26 mouse cellular contexts compared by ENCODE assay signal in genomic region chr15:70507046-70507818, GRCm38 (mm10).
A peak's percentile ranks its signal among the peaks of the same experiment; 100 is the strongest.
DNase-seq lines count a peak whose midpoint lies in the region; ATAC-seq lines count a peak whose summit lies in the region.
"Had no signal": no experiment of that assay in that cellular context is flagged by ENCODE, and none has a peak within 500 bp of the region (broad histone marks: within the 10 kb centered on the region; RNA-seq: fewer than 3 reads in every experiment).

No protein-coding gene starts in this region.

- no peaks in the 10 kb centered on the region for H3K36me3 ChIP-seq in embryonic facial prominence, embryonic 13.5 days
- no peaks in the 10 kb centered on the region for H3K36me3 ChIP-seq in hindbrain, embryonic 16.5 days (ENCODE audit: control insufficient read depth, insufficient read depth, low read length)
- no peaks in the 10 kb centered on the region for H3K36me3 ChIP-seq in kidney, embryonic 14.5 days (ENCODE audit: control insufficient read depth, insufficient read depth, low read length)
- H3K36me3 ChIP-seq: heart, embryonic 13.5 days; hindbrain, embryonic 10.5 days; hindbrain, embryonic 15.5 days had no signal

- peak; percentile 47; the same call in 1 of the 2 replicates for ATAC-seq in frontal cortex, adult (ENCODE audit: low TSS enrichment)
- ATAC-seq in embryonic facial prominence, embryonic 13.5 days (ENCODE audit: insufficient number of reproducible peaks, insufficient read depth, low FRiP score, low TSS enrichment, low read depth): no peak
- no peak for ATAC-seq in hindbrain, embryonic 16.5 days
- no peak for ATAC-seq in kidney, embryonic 14.5 days (ENCODE audit: low FRiP score, low TSS enrichment)
- ATAC-seq: forebrain, embryonic 14.5 days; Patski had no signal

- no peaks in the 10 kb centered on the region for H3K4me1 ChIP-seq in embryonic facial prominence, embryonic 13.5 days
- H3K4me1 ChIP-seq in hindbrain, embryonic 16.5 days (ENCODE audit: control insufficient read depth, insufficient read depth, low read depth, low read length): no peaks in the 10 kb centered on the region
- H3K4me1 ChIP-seq in kidney, embryonic 14.5 days (ENCODE audit: control insufficient read depth, insufficient read depth, low read length): no peaks in the 10 kb centered on the region
- H3K4me1 ChIP-seq: heart, embryonic 13.5 days; hindbrain, embryonic 15.5 days had no signal

- DNase-seq in frontal cortex, postnatal 14 days (ENCODE audit: low spot score in 2 of 2): no peak
- peak; percentile 8 for DNase-seq in embryo, embryonic 10.5 days (ENCODE audit: low spot score)
- DNase-seq in ovary, postnatal 36 days (ENCODE audit: low spot score): no peak
- DNase-seq: adrenal gland, postnatal 10 days; cerebellum, adult 18-20 months; cerebellum, postnatal 10 days; heart, postnatal 10 days; kidney, adult 18-20 months; kidney, postnatal 36 days; left cerebral cortex, postnatal 4 days; liver; lung, adult 2 months; lung, postnatal 10 days; midbrain, embryonic 14.5 days had no signal

- no peak overlapping the region for H3K4me3 ChIP-seq in embryonic facial prominence, embryonic 13.5 days
- no peak overlapping the region for H3K4me3 ChIP-seq in hindbrain, embryonic 16.5 days (ENCODE audit: low read length)
- H3K4me3 ChIP-seq in kidney, embryonic 14.5 days (ENCODE audit: low read length): no peak overlapping the region
- H3K4me3 ChIP-seq: heart, embryonic 13.5 days; hindbrain, embryonic 10.5 days; hindbrain, embryonic 15.5 days; layer of hippocampus, adult 2 months had no signal

- WGBS in embryonic facial prominence, embryonic 13.5 days: 36% methylated on average over 2 of the region's 2 CpGs
- 70% methylated on average over 2 of the region's 2 CpGs for WGBS in hindbrain, embryonic 16.5 days
- WGBS in kidney, embryonic 14.5 days: 78% methylated on average over 2 of the region's 2 CpGs

- H3K27ac ChIP-seq in embryonic facial prominence, embryonic 13.5 days: peak overlapping the region; percentile 39; the same call in 1 of the 2 replicates
- no peak overlapping the region for H3K27ac ChIP-seq in hindbrain, embryonic 16.5 days (ENCODE audit: low read depth, low read length)
- no peak overlapping the region for H3K27ac ChIP-seq in kidney, embryonic 14.5 days (ENCODE audit: low read depth, low read length)
- H3K27ac ChIP-seq: heart, embryonic 13.5 days; hindbrain, embryonic 10.5 days; hindbrain, embryonic 15.5 days; layer of hippocampus, adult 2 months; liver, embryonic 14.5 days; macrophage had no signal

- no peaks in the 10 kb centered on the region for H3K9me3 ChIP-seq in embryonic facial prominence, embryonic 13.5 days
- H3K9me3 ChIP-seq in hindbrain, embryonic 16.5 days (ENCODE audit: control insufficient read depth, low read length): no peaks in the 10 kb centered on the region
- no peaks in the 10 kb centered on the region for H3K9me3 ChIP-seq in kidney, embryonic 14.5 days (ENCODE audit: control insufficient read depth, low read length)
- H3K9me3 ChIP-seq: heart, embryonic 13.5 days; hindbrain, embryonic 10.5 days; hindbrain, embryonic 15.5 days had no signal

- H3K9ac ChIP-seq in embryonic facial prominence, embryonic 13.5 days: no peak overlapping the region
- no peak overlapping the region for H3K9ac ChIP-seq in hindbrain, embryonic 16.5 days (ENCODE audit: low read depth, low read length)
- no peak overlapping the region for H3K9ac ChIP-seq in kidney, embryonic 14.5 days (ENCODE audit: low read depth, low read length)
- H3K9ac ChIP-seq: heart, embryonic 13.5 days; hindbrain, embryonic 15.5 days; liver, embryonic 14.5 days had no signal

- H3K27me3 ChIP-seq in embryonic facial prominence, embryonic 13.5 days: no peaks in the 10 kb centered on the region
- H3K27me3 ChIP-seq in hindbrain, embryonic 16.5 days (replicated peaks; ENCODE audit: control insufficient read depth, insufficient read depth, low read length): no peaks in the 10 kb centered on the region
- no peaks in the 10 kb centered on the region for H3K27me3 ChIP-seq in kidney, embryonic 14.5 days (ENCODE audit: control insufficient read depth, insufficient read depth, low read length)
- H3K27me3 ChIP-seq: heart, embryonic 13.5 days; hindbrain, embryonic 15.5 days; Patski had no signal

- H3K4me2 ChIP-seq in embryonic facial prominence, embryonic 13.5 days: no peak overlapping the region
- H3K4me2 ChIP-seq in hindbrain, embryonic 16.5 days (ENCODE audit: low read length): no peak overlapping the region
- no peak overlapping the region for H3K4me2 ChIP-seq in kidney, embryonic 14.5 days (replicated peaks; ENCODE audit: low read depth, low read length)
- H3K4me2 ChIP-seq: heart, embryonic 13.5 days; hindbrain, embryonic 15.5 days had no signal
